Mouse (Mus musculus): ENCODE results near the gene Arhgef28. TPM values are rescaled to one million over a fixed set of nuclear protein-coding genes. Genes with fewer than 3 reads are reported as not detected.

Arhgef28 gene
- polyA plus RNA-seq, 1 experiment from 2014 or later = 10.8 TPM

GRCm38 (mm10) chr13:98094332-98094731, 111.9 kb downstream of the Arhgef28 start:
- H3K27me3 ChIP-seq (ENCODE audit: control insufficient read depth, insufficient read depth, low read length) = no peaks in the 10 kb centered on the region
- H3K36me3 ChIP-seq (ENCODE audit: control insufficient read depth, insufficient read depth, low read length) = no peaks in the 10 kb centered on the region
- H3K9ac ChIP-seq (ENCODE audit: low read length) = no peak overlapping the region
- no peak overlapping the region for H3K4me2 ChIP-seq (ENCODE audit: low read length)
- H3K9me3 ChIP-seq (ENCODE audit: control insufficient read depth, low read length) = no peaks in the 10 kb centered on the region
- WGBS = 76% methylated on average over 3 of the region's 3 CpGs
- no peak overlapping the region for H3K27ac ChIP-seq (replicated peaks in 1 of 2; ENCODE audit: control insufficient read depth in 1 of 2, insufficient read depth in 1 of 2, low read depth in 2 of 2, low read length in 2 of 2)
- H3K4me1 ChIP-seq (ENCODE audit: control insufficient read depth in 2 of 2, insufficient read depth in 2 of 2, low read length in 2 of 2) = no peaks in the 10 kb centered on the region
- H3K4me3 ChIP-seq (ENCODE audit: control insufficient read depth in 1 of 2, insufficient read depth in 1 of 2, low read depth in 1 of 2, low read length in 2 of 2) = no peak overlapping the region
- no peak for ATAC-seq (ENCODE audit: insufficient number of reproducible peaks, insufficient read depth, low FRiP score, low read depth)

DNA sequence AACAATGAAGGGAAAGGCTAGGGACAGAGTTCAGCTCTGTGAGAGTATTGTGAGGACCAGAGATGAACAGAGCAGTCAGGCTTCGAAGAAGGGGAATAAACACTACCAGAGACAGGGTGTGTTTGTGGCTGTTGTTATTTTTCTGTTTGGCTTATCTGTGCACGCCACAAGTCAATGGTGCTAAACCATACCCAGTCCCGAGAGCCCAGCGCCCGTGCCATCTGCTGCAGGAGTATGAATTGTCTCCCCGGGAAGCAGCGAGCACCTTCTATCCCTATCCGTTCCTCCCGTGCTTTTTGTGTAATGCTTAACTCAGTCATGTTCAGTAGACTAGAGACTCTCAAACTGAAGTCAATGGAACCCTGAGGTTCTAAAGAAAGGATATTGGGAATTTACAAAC, 112.8 kb downstream of the Arhgef28 start:
- Histone ChIP-seq H3K27ac (replicated peaks in 1 of 2; ENCODE audit: control insufficient read depth in 1 of 2, insufficient read depth in 1 of 2, low read depth in 2 of 2, low read length in 2 of 2) (no peak overlapping the region), H3K9ac (ENCODE audit: low read length) (no peak overlapping the region), H3K4me2 (ENCODE audit: low read length) (no peak overlapping the region), H3K4me1 (ENCODE audit: control insufficient read depth in 2 of 2, insufficient read depth in 2 of 2, low read length in 2 of 2) (no peaks in the 10 kb centered on the region), H3K4me3 (ENCODE audit: control insufficient read depth in 1 of 2, insufficient read depth in 1 of 2, low read depth in 1 of 2, low read length in 2 of 2) (no peak overlapping the region), H3K9me3 (ENCODE audit: control insufficient read depth, low read length) (no peaks in the 10 kb centered on the region), H3K27me3 (ENCODE audit: control insufficient read depth, insufficient read depth, low read length) (no peaks in the 10 kb centered on the region), H3K36me3 (ENCODE audit: control insufficient read depth, insufficient read depth, low read length) (no peaks in the 10 kb centered on the region)
- WGBS = 65% methylated on average over 9 of the region's 9 CpGs
- no peak for ATAC-seq (ENCODE audit: insufficient number of reproducible peaks, insufficient read depth, low FRiP score, low read depth)

DNA sequence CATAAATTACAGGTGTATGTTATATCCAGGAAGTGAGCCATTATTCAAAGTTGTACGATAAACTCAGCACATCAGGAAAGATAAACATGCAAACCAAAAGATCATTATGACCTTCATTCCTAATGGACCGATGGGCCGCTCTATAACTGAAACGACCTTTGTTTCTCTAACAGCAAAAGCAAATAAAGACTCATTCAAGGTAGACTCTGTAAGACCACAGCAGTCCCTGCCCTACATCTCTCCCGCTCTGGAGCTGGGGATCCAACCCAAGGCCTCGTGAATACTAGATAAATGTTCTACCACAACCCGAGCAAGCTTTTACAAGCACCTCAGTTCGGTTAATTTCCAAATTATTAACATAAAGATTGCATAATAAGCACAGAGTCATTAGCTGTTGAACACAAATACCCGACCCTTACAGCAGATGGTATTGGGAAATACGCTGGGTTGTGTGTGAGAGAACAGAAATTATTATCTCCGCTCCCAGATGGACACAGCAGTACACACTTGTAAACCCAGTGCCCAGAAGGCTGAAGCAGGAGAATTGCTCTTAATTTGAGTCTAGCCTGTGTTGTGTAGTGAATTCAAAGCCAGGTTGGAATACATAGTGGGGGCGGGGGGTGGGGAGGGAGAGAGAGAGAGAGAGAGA, 113.8 kb downstream of the Arhgef28 start:
- H3K4me3 ChIP-seq (ENCODE audit: control insufficient read depth in 1 of 2, insufficient read depth in 1 of 2, low read depth in 1 of 2, low read length in 2 of 2) = no peak overlapping the region
- 87% methylated on average over 12 of the region's 12 CpGs for WGBS
- H3K4me1 ChIP-seq (ENCODE audit: control insufficient read depth in 2 of 2, insufficient read depth in 2 of 2, low read length in 2 of 2) = no peaks in the 10 kb centered on the region
- no peak overlapping the region for H3K4me2 ChIP-seq (ENCODE audit: low read length)
- H3K9ac ChIP-seq (ENCODE audit: low read length) = no peak overlapping the region
- H3K27ac ChIP-seq (replicated peaks in 1 of 2; ENCODE audit: control insufficient read depth in 1 of 2, insufficient read depth in 1 of 2, low read depth in 2 of 2, low read length in 2 of 2) = no peak overlapping the region
- H3K27me3 ChIP-seq (ENCODE audit: control insufficient read depth, insufficient read depth, low read length) = no peaks in the 10 kb centered on the region
- ATAC-seq (ENCODE audit: insufficient number of reproducible peaks, insufficient read depth, low FRiP score, low read depth) = no peak
- H3K36me3 ChIP-seq (ENCODE audit: control insufficient read depth, insufficient read depth, low read length) = no peaks in the 10 kb centered on the region
- no peaks in the 10 kb centered on the region for H3K9me3 ChIP-seq (ENCODE audit: control insufficient read depth, low read length)

GRCm38 (mm10) chr13:98079640-98080039, 126.6 kb downstream of the Arhgef28 start:
- Histone ChIP-seq H3K4me1 (ENCODE audit: control insufficient read depth in 2 of 2, insufficient read depth in 2 of 2, low read length in 2 of 2) (no peaks in the 10 kb centered on the region; a peak in 1 of 4 replicates), H3K9ac (ENCODE audit: low read length) (no peak overlapping the region), H3K4me2 (ENCODE audit: low read length) (no peak overlapping the region), H3K4me3 (ENCODE audit: control insufficient read depth in 1 of 2, insufficient read depth in 1 of 2, low read depth in 1 of 2, low read length in 2 of 2) (no peak overlapping the region), H3K27me3 (ENCODE audit: control insufficient read depth, insufficient read depth, low read length) (no peaks in the 10 kb centered on the region), H3K36me3 (ENCODE audit: control insufficient read depth, insufficient read depth, low read length) (no peaks in the 10 kb centered on the region), H3K27ac (replicated peaks in 1 of 2; ENCODE audit: control insufficient read depth in 1 of 2, insufficient read depth in 1 of 2, low read depth in 2 of 2, low read length in 2 of 2) (peak overlapping the region; percentile 38 to 53; a peak in 2 of 4 replicates), H3K9me3 (ENCODE audit: control insufficient read depth, low read length) (no peaks in the 10 kb centered on the region)
- WGBS = 77% methylated on average over 4 of the region's 4 CpGs
- ATAC-seq (ENCODE audit: insufficient number of reproducible peaks, insufficient read depth, low FRiP score, low read depth) = no peak

GRCm38 (mm10) chr13:98078251-98078650, 128.0 kb downstream of the Arhgef28 start:
- Histone ChIP-seq H3K27ac (replicated peaks in 1 of 2; ENCODE audit: control insufficient read depth in 1 of 2, insufficient read depth in 1 of 2, low read depth in 2 of 2, low read length in 2 of 2) (peak overlapping the region in 1 of 2 experiments; percentile 41; a peak in 2 of 4 replicates), H3K36me3 (ENCODE audit: control insufficient read depth, insufficient read depth, low read length) (no peaks in the 10 kb centered on the region), H3K9ac (ENCODE audit: low read length) (no peak overlapping the region), H3K4me2 (ENCODE audit: low read length) (no peak overlapping the region), H3K4me3 (ENCODE audit: control insufficient read depth in 1 of 2, insufficient read depth in 1 of 2, low read depth in 1 of 2, low read length in 2 of 2) (no peak overlapping the region), H3K4me1 (ENCODE audit: control insufficient read depth in 2 of 2, insufficient read depth in 2 of 2, low read length in 2 of 2) (no peaks in the 10 kb centered on the region; a peak in 1 of 4 replicates), H3K27me3 (ENCODE audit: control insufficient read depth, insufficient read depth, low read length) (no peaks in the 10 kb centered on the region), H3K9me3 (ENCODE audit: control insufficient read depth, low read length) (no peaks in the 10 kb centered on the region)
- WGBS = 77% methylated on average over 5 of the region's 5 CpGs
- no peak for ATAC-seq (ENCODE audit: insufficient number of reproducible peaks, insufficient read depth, low FRiP score, low read depth)

- Histone ChIP-seq H3K27ac (replicated peaks in 1 of 2; ENCODE audit: control insufficient read depth in 1 of 2, insufficient read depth in 1 of 2, low read depth in 2 of 2, low read length in 2 of 2) (no peak overlapping the region), H3K27me3 (ENCODE audit: control insufficient read depth, insufficient read depth, low read length) (no peaks in the 10 kb centered on the region), H3K4me1 (ENCODE audit: control insufficient read depth in 2 of 2, insufficient read depth in 2 of 2, low read length in 2 of 2) (no peaks in the 10 kb centered on the region; a peak in 1 of 4 replicates), H3K4me2 (ENCODE audit: low read length) (no peak overlapping the region), H3K9ac (ENCODE audit: low read length) (no peak overlapping the region), H3K4me3 (ENCODE audit: control insufficient read depth in 1 of 2, insufficient read depth in 1 of 2, low read depth in 1 of 2, low read length in 2 of 2) (no peak overlapping the region), H3K9me3 (ENCODE audit: control insufficient read depth, low read length) (no peaks in the 10 kb centered on the region), H3K36me3 (ENCODE audit: control insufficient read depth, insufficient read depth, low read length) (no peaks in the 10 kb centered on the region)
- no peak for ATAC-seq (ENCODE audit: insufficient number of reproducible peaks, insufficient read depth, low FRiP score, low read depth)
- 86% methylated on average over 12 of the region's 12 CpGs for WGBS
Measured at GRCm38 (mm10) chr13:98077216-98077615, 129.0 kb downstream of the Arhgef28 start.

DNA sequence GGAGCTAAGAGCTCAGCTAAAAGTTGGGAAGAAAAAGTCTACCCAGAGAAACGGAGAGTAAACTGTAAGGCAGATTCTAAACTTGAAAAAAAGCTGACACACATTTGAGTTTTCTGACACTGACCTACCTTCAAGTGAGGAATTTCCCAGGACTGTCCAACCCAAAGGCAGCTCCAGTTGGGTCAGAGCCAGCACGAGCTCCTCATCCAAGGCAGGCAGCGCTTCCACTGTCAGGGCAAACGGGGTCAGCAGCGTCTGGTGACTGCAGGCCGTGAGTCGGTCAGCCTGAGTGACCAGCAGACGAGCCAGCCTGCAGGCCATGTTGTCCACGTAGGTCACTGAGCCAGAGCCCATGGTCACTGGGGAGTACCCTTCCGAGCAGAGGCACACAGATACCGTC, 131.4 kb downstream of the Arhgef28 start:
- H3K27me3 ChIP-seq (ENCODE audit: control insufficient read depth, insufficient read depth, low read length) = no peaks in the 10 kb centered on the region
- 66% methylated on average over 11 of the region's 11 CpGs for WGBS

DNA sequence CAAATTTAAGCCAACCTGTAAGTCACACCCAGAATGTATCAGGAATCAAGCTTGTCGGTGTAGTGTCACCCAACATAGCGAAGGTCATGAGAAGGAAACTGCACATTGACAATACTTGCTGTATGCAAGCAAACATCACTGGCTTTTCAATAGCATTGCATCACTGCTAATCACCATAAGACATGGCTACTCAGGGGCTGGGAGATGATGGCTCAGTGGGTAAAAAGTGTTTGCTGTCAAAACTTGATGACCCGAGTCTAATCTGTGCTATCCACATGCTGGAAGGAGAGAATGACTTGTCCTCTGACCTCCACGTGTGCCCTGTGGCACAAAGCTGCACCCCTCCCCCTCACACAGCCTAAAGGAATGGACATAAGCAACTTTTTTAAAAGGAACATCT, 133.0 kb downstream of the Arhgef28 start:
- no peaks in the 10 kb centered on the region for H3K36me3 ChIP-seq (ENCODE audit: control insufficient read depth, insufficient read depth, low read length)
- no peak overlapping the region for H3K9ac ChIP-seq (ENCODE audit: low read length)
- H3K4me1 ChIP-seq (ENCODE audit: control insufficient read depth in 2 of 2, insufficient read depth in 2 of 2, low read length in 2 of 2) = no peaks in the 10 kb centered on the region
- no peaks in the 10 kb centered on the region for H3K9me3 ChIP-seq (ENCODE audit: control insufficient read depth, low read length)
- H3K4me2 ChIP-seq (ENCODE audit: low read length) = no peak overlapping the region
- no peak overlapping the region for H3K27ac ChIP-seq (replicated peaks in 1 of 2; ENCODE audit: control insufficient read depth in 1 of 2, insufficient read depth in 1 of 2, low read depth in 2 of 2, low read length in 2 of 2)
- no peaks in the 10 kb centered on the region for H3K27me3 ChIP-seq (ENCODE audit: control insufficient read depth, insufficient read depth, low read length)
- 82% methylated on average over 4 of the region's 4 CpGs for WGBS
- no peak overlapping the region for H3K4me3 ChIP-seq (ENCODE audit: control insufficient read depth in 1 of 2, insufficient read depth in 1 of 2, low read depth in 1 of 2, low read length in 2 of 2)
- no peak for ATAC-seq (ENCODE audit: insufficient number of reproducible peaks, insufficient read depth, low FRiP score, low read depth)

More for the DNA sequence above, 131.4 kb downstream of the Arhgef28 start:
- Histone ChIP-seq H3K4me2 (ENCODE audit: low read length) (no peak overlapping the region), H3K27ac (replicated peaks in 1 of 2; ENCODE audit: control insufficient read depth in 1 of 2, insufficient read depth in 1 of 2, low read depth in 2 of 2, low read length in 2 of 2) (no peak overlapping the region), H3K4me3 (ENCODE audit: control insufficient read depth in 1 of 2, insufficient read depth in 1 of 2, low read depth in 1 of 2, low read length in 2 of 2) (no peak overlapping the region), H3K36me3 (ENCODE audit: control insufficient read depth, insufficient read depth, low read length) (no peaks in the 10 kb centered on the region), H3K9ac (ENCODE audit: low read length) (no peak overlapping the region), H3K4me1 (ENCODE audit: control insufficient read depth in 2 of 2, insufficient read depth in 2 of 2, low read length in 2 of 2) (no peaks in the 10 kb centered on the region; a peak in 1 of 4 replicates), H3K9me3 (ENCODE audit: control insufficient read depth, low read length) (no peaks in the 10 kb centered on the region)
- ATAC-seq (ENCODE audit: insufficient number of reproducible peaks, insufficient read depth, low FRiP score, low read depth) = no peak
